8 mouse cellular contexts compared by ENCODE assay signal in genomic region chr11:63913936-63914335, GRCm38 (mm10). TPM values are rescaled to one million over a fixed set of nuclear protein-coding genes. Genes with fewer than 3 reads are reported as not detected.
A peak's percentile ranks its signal among the peaks of the same experiment; 100 is the strongest.
DNase-seq lines count a peak whose midpoint lies in the region; ATAC-seq and TF ChIP-seq lines count a peak whose summit lies in the region.

No protein-coding gene starts in this region.

- no peaks in the 10 kb centered on the region for H3K36me3 ChIP-seq in kidney, embryonic 14.5 days (ENCODE audit: control insufficient read depth, insufficient read depth, low read length)
- H3K36me3 ChIP-seq in embryonic facial prominence, embryonic 12.5 days, result no peaks in the 10 kb centered on the region
- H3K36me3 ChIP-seq in intestine, embryonic 15.5 days, result no peaks in the 10 kb centered on the region
- no peaks in the 10 kb centered on the region for H3K36me3 ChIP-seq in midbrain, postnatal 0 days (ENCODE audit: insufficient read depth, low read length)

- H3K9me3 ChIP-seq in kidney, embryonic 14.5 days (ENCODE audit: control insufficient read depth, low read length), result no peaks in the 10 kb centered on the region
- H3K9me3 ChIP-seq in embryonic facial prominence, embryonic 12.5 days, result no peaks in the 10 kb centered on the region
- no peaks in the 10 kb centered on the region for H3K9me3 ChIP-seq in intestine, embryonic 15.5 days
- H3K9me3 ChIP-seq in midbrain, postnatal 0 days (ENCODE audit: low read length), result no peaks in the 10 kb centered on the region

- WGBS in kidney, embryonic 14.5 days, result 25% methylated on average over 4 of the region's 4 CpGs
- 31% methylated on average over 4 of the region's 4 CpGs for WGBS in embryonic facial prominence, embryonic 12.5 days
- 24% methylated on average over 4 of the region's 4 CpGs for WGBS in intestine, embryonic 15.5 days
- WGBS in midbrain, postnatal 0 days, result 22% methylated on average over 4 of the region's 4 CpGs

- no peak for ATAC-seq in kidney, embryonic 14.5 days (ENCODE audit: low FRiP score, low TSS enrichment)
- ATAC-seq in embryonic facial prominence, embryonic 12.5 days (ENCODE audit: insufficient number of reproducible peaks, insufficient read depth, low FRiP score, low TSS enrichment), result no peak
- peak; percentile 37 for ATAC-seq in intestine, embryonic 15.5 days
- no peak for ATAC-seq in midbrain, postnatal 0 days (ENCODE audit: low FRiP score)

- peaks cover 13% of the 10 kb centered on the region; the same call in 1 of the 2 replicates for H3K27me3 ChIP-seq in kidney, embryonic 14.5 days (ENCODE audit: control insufficient read depth, insufficient read depth, low read length)
- peaks cover 8% of the 10 kb centered on the region for H3K27me3 ChIP-seq in embryonic facial prominence, embryonic 12.5 days
- peaks cover 8% of the 10 kb centered on the region; the same call in 1 of the 2 replicates for H3K27me3 ChIP-seq in intestine, embryonic 15.5 days (replicated peaks)
- no peaks in the 10 kb centered on the region for H3K27me3 ChIP-seq in midbrain, postnatal 0 days (ENCODE audit: insufficient read depth, low read length)

- peaks cover 25% of the 10 kb centered on the region for H3K4me1 ChIP-seq in kidney, embryonic 14.5 days (ENCODE audit: control insufficient read depth, insufficient read depth, low read length)
- peaks cover 29% of the 10 kb centered on the region for H3K4me1 ChIP-seq in embryonic facial prominence, embryonic 12.5 days
- H3K4me1 ChIP-seq in intestine, embryonic 15.5 days (replicated peaks), result peaks cover 14% of the 10 kb centered on the region
- H3K4me1 ChIP-seq in midbrain, postnatal 0 days (ENCODE audit: insufficient read depth, low read length), result 0 out of 2 replicates have a peak, but pooled peaks cover 4% of the 10 kb centered on the region

- H3K27ac ChIP-seq in kidney, embryonic 14.5 days (ENCODE audit: low read depth, low read length), result no peak overlapping the region
- H3K27ac ChIP-seq in embryonic facial prominence, embryonic 12.5 days, result no peak overlapping the region
- no peak overlapping the region for H3K27ac ChIP-seq in intestine, embryonic 15.5 days
- no peak overlapping the region for H3K27ac ChIP-seq in midbrain, postnatal 0 days (ENCODE audit: low read depth, low read length)

- peak overlapping the region; percentile 51 for H3K4me2 ChIP-seq in kidney, embryonic 14.5 days (replicated peaks; ENCODE audit: low read depth, low read length)
- H3K4me2 ChIP-seq in embryonic facial prominence, embryonic 12.5 days (replicated peaks), result peak overlapping the region; percentile 51
- peak overlapping the region; percentile 76 for H3K4me2 ChIP-seq in intestine, embryonic 15.5 days (replicated peaks)
- peak overlapping the region; percentile 80 for H3K4me2 ChIP-seq in midbrain, postnatal 0 days (ENCODE audit: low read depth, low read length, poor library complexity, severe bottlenecking)

- TF ChIP-seq CTCF in midbrain, postnatal 0 days (IDR thresholded peaks at IDR 0.05), result no peak

- 0 out of 2 replicates have a peak overlapping the region, but pooled peaks have one; percentile 4 for H3K9ac ChIP-seq in kidney, embryonic 14.5 days (ENCODE audit: low read depth, low read length)
- peak overlapping the region; percentile 6; the same call in 1 of the 2 replicates for H3K9ac ChIP-seq in embryonic facial prominence, embryonic 12.5 days
- no peak overlapping the region for H3K9ac ChIP-seq in intestine, embryonic 15.5 days
- H3K9ac ChIP-seq in midbrain, postnatal 0 days (replicated peaks; ENCODE audit: low read length, poor library complexity, severe bottlenecking), result peak overlapping the region; percentile 42; the same call in 1 of the 2 replicates

- peak overlapping the region; percentile 29 for H3K4me3 ChIP-seq in kidney, embryonic 14.5 days (ENCODE audit: low read length)
- H3K4me3 ChIP-seq in embryonic facial prominence, embryonic 12.5 days, result peak overlapping the region; percentile 26
- peak overlapping the region; percentile 27 for H3K4me3 ChIP-seq in intestine, embryonic 15.5 days (replicated peaks)
- peak overlapping the region; percentile 42 for H3K4me3 ChIP-seq in midbrain, postnatal 0 days (ENCODE audit: low read depth, low read length)

- no peak for DNase-seq in kidney, adult 11 months
- DNase-seq in midbrain, postnatal 0 days (ENCODE audit: low spot score), result no peak
- no peak for DNase-seq in right cerebral cortex, postnatal 10 days (ENCODE audit: low spot score in 2 of 2)
- DNase-seq in urinary bladder, postnatal 4 days (ENCODE audit: low spot score in 2 of 2), result no peak
- no peak for DNase-seq in thymus, postnatal 10 days (ENCODE audit: low spot score in 2 of 2)

RNA-seq across cellular contexts. Expression of gene Hs3st3b1, which starts 8.2 kb away (rescaled TPM):
- 17.9 and 34.0 TPM in 2 replicates for polyA plus RNA-seq in kidney, embryonic 14.5 days (2014; fragmentation: Nextera tagmentation; extraction: Ambion mirVana)
- polyA plus RNA-seq in embryonic facial prominence, embryonic 12.5 days (2016; fragmentation: Nextera tagmentation; extraction: Ambion mirVana), result 21.5 and 22.9 TPM in 2 replicates
- 4.6 and 5.7 TPM in 2 replicates for polyA plus RNA-seq in intestine, embryonic 15.5 days (2015; fragmentation: Nextera tagmentation; extraction: Ambion mirVana)
- 24.9 and 27.6 TPM in 2 replicates for total RNA-seq in midbrain, postnatal 0 days (2014; rRNA removed)
- polyA plus RNA-seq in midbrain, postnatal 0 days (2015; fragmentation: Nextera tagmentation; extraction: Ambion mirVana), result 7.9 and 9.0 TPM in 2 replicates
